Mouse (Mus musculus) E14TG2a.4 (cell line): ENCODE results near the gene Cd68.

Source experiments
- CTCF ChIP-seq: conservative IDR thresholded peaks from 2 replicates; pipeline ENCODE4 v1.5.1; 2014; ENCODE audit warnings: low read length
- POU5F1 ChIP-seq: IDR thresholded peaks from 2 replicates; pipeline ENCODE4 v1.6.1; 2014; ENCODE audit warnings: low read length, borderline replicate concordance

DNA sequence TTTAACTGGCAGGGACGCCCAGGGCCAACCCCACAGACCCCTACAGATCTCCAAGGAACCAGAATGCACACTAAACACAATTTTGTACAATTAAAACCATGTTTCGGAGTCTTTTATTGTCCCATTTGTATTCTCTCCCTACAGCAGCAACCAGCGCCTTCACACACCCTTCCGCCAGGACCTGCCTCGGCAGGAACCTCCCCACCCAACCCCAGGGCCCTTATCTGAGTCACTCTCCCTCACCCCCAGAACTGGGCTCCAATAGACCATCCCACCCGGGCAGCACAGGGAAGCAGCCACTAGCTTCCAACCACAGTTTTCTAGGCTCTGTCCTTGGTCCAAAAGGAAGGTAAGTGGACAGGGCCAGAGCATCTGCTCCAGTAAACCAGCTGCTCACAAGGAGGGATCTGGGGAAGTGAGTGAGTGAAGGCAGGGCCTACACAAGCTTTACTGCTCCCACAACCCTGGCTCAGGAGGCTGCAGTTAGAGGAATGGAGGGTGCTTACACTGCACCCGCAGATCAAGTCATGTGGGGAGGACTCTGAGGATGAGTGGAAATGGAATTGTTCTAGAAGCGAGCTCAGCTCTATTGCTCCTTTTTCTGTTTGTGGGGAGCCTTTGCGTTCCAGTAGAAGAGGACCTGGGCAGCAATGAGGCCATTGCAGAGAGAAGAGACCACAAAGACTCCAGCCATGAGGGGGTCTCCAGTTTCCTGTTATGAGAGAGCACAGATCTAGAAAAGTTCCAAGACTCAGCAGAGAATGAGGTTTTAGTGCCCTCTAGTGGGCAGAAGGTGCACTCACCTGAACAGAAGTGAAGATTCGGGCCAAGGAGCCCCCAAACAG is 9.1 kb downstream of the Cd68 start:
- TF ChIP-seq CTCF: peak; percentile 80
- TF ChIP-seq POU5F1: no peak
